27 mouse cellular contexts compared by ENCODE assay signal in genomic region chrX:135928588-135928987, GRCm38 (mm10).
"Had no signal": no experiment of that assay in that cellular context is flagged by ENCODE, and none has a peak within 500 bp of the region (broad histone marks: within the 10 kb centered on the region; RNA-seq: fewer than 3 reads in every experiment).

No protein-coding gene starts in this region.

- H3K4me2 ChIP-seq: heart, embryonic 12.5 days; hindbrain, embryonic 12.5 days; hindbrain, embryonic 14.5 days; kidney, embryonic 15.5 days; limb, embryonic 13.5 days; limb, embryonic 15.5 days; liver, embryonic 12.5 days had no signal

- H3K27me3 ChIP-seq: heart, embryonic 12.5 days; hindbrain, embryonic 12.5 days; kidney, embryonic 15.5 days; limb, embryonic 15.5 days; liver, embryonic 12.5 days had no signal

- H3K4me3 ChIP-seq: gastrocnemius, adult 2 months; heart, embryonic 10.5 days; heart, embryonic 12.5 days; hindbrain, embryonic 10.5 days; hindbrain, embryonic 12.5 days; kidney, embryonic 15.5 days; layer of hippocampus, adult 2 months; left cerebral cortex, adult 2 months; limb, embryonic 13.5 days; limb, embryonic 15.5 days; liver, embryonic 12.5 days had no signal

- H3K36me3 ChIP-seq: heart, embryonic 10.5 days; heart, embryonic 12.5 days; hindbrain, embryonic 10.5 days; hindbrain, embryonic 12.5 days; kidney, embryonic 15.5 days; limb, embryonic 13.5 days; limb, embryonic 15.5 days; liver, embryonic 12.5 days had no signal

- H3K27ac ChIP-seq: gastrocnemius, adult 2 months; heart, embryonic 10.5 days; hindbrain, embryonic 10.5 days; hindbrain, embryonic 12.5 days; hindbrain, embryonic 14.5 days; kidney, embryonic 15.5 days; kidney, postnatal 0 days; layer of hippocampus, adult 2 months; left cerebral cortex, adult 2 months; limb, embryonic 13.5 days; limb, embryonic 15.5 days; liver, embryonic 12.5 days; liver, embryonic 14.5 days had no signal

- DNase-seq: gastrocnemius, adult 2 months; gastrocnemius, postnatal 10 days; gastrocnemius, postnatal 25 days; heart, adult 18-20 months; heart, postnatal 10 days; heart, postnatal 4 days; kidney, adult 11 months; kidney, adult 2 months; kidney, adult 9 months; kidney, postnatal 14 days; kidney, postnatal 4 days; left cerebral cortex, postnatal 4 days had no signal

- H3K9ac ChIP-seq: heart, embryonic 12.5 days; hindbrain, embryonic 12.5 days; hindbrain, embryonic 14.5 days; kidney, embryonic 15.5 days; limb, embryonic 13.5 days; limb, embryonic 15.5 days; liver, embryonic 12.5 days; liver, embryonic 14.5 days had no signal

- ATAC-seq: hindbrain, embryonic 16.5 days; intestine, embryonic 16.5 days; liver, embryonic 12.5 days had no signal

- H3K4me1 ChIP-seq: heart, embryonic 10.5 days; heart, embryonic 12.5 days; hindbrain, embryonic 10.5 days; hindbrain, embryonic 12.5 days; kidney, embryonic 15.5 days; limb, embryonic 13.5 days; limb, embryonic 15.5 days; liver, embryonic 12.5 days had no signal

- H3K9me3 ChIP-seq: heart, embryonic 10.5 days; heart, embryonic 12.5 days; hindbrain, embryonic 10.5 days; hindbrain, embryonic 12.5 days; kidney, embryonic 15.5 days; limb, embryonic 13.5 days; limb, embryonic 15.5 days; liver, embryonic 12.5 days had no signal
